Mouse (Mus musculus) E14TG2a.4 (cell line): Measurements from ENCODE around the gene Fgfbp3.

Source experiments
- CTCF ChIP-seq: conservative IDR thresholded peaks from 2 replicates; pipeline ENCODE4 v1.5.1; 2014; ENCODE audit warnings: low read length
- POU5F1 ChIP-seq: IDR thresholded peaks from 2 replicates; pipeline ENCODE4 v1.6.1; 2014; ENCODE audit warnings: low read length, borderline replicate concordance

- TF ChIP-seq CTCF (no peak), POU5F1 (no peak)
These were observed 16.0 kb downstream of the Fgfbp3 start for GRCm38 (mm10) chr19:36903377-36903776.
